Mouse (Mus musculus) heart, adult 2 months (tissue): ENCODE results near the gene P4hb.

ENCODE experiments used
- CTCF ChIP-seq: fragments of 200-600 bp; IDR thresholded peaks from 2 replicates; pipeline ENCODE4 v1.8.1; 2022; ENCODE audit warnings: antibody characterized with exemption, mild to moderate bottlenecking, moderate library complexity
- EP300 ChIP-seq: fragments of 200-500 bp; IDR thresholded peaks from 2 replicates; pipeline ENCODE4 v1.6.1; 2011; ENCODE audit warnings: low read depth, low read length, control low read depth; ENCODE audit not compliant: insufficient read depth
- POLR2A ChIP-seq: fragments of 200-500 bp; IDR thresholded peaks from 2 replicates; pipeline ENCODE4 v1.6.1; 2011; ENCODE audit warnings: mild to moderate bottlenecking, low read depth, low read length, control low read depth; ENCODE audit not compliant: insufficient read depth

DNA sequence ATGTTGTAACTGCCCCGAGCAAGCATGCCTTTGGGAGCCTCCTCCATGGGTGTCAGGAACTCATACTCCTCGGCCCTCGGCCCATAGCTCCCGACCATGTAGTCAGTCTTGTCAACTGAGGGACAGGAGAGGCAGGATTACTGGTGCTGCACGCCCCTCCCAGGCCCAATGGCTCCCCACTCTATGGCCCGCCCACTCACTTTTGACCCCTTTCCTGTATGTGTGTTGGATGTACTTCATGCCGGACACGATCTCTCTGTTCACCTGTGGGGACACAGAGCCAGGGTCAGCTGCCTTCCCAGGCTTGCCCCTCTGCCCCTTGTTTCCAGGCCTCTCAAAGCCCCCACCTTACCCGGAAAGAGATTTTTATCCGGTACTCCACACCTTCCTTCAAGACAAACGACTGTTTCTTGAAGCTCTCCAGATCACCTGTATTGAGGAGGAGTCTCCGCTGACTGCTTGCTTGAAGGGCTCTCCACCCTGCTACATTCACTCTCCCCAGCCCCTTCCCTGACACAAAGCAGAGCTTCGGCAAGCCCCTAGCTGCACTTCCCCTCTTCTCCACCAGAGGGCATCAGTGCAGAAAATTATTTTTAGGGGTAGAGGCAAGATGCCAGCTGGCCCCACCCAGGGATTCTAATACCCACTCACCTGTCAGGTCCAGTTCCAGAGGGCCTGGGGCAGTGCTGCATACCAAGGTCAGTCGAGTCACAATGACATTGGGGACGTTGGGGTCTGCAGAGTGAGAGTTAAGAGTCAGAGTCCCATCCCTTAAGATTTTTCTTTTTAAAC is 6.5 kb upstream of the P4hb start:
- TF ChIP-seq POLR2A: no peak
- 0 out of 2 replicates have a peak, but pooled peaks have one; percentile 32 for TF ChIP-seq EP300
- TF ChIP-seq CTCF: no peak; the same call in 1 of the 2 replicates
